Mouse (Mus musculus) heart, postnatal 0 days (tissue): Measurements from ENCODE around the gene Pold4. TPM values are rescaled to one million over a fixed set of nuclear protein-coding genes. Genes with fewer than 3 reads are reported as not detected.

ENCODE experiments used
- ATAC-seq: fragments of 200-750 bp; cut with Nextera tagmentation; 2 replicates; pipeline ENCODE4 v1.8.0; 2017; ENCODE audit warnings: low read depth, moderate number of reproducible peaks, moderate library complexity; ENCODE audit not compliant: insufficient read depth
- DNase-seq: peaks from one replicate; pipeline ENCODE4 v3.0.0-alpha.2; 2016; ENCODE audit warnings: low spot score
- H3K27ac ChIP-seq: fragments of 300-500 bp; sonication (generic); 2 replicates; pipeline ENCODE4 v1.5.1; 2014; ENCODE audit warnings: low read depth, mild to moderate bottlenecking
- H3K27me3 ChIP-seq: fragments of 300-500 bp; sonication (generic); 2 replicates; pipeline ENCODE4 v1.6.1; 2014; ENCODE audit warnings: low read length, mixed read lengths; ENCODE audit not compliant: control insufficient read depth, insufficient read depth
- H3K36me3 ChIP-seq: fragments of 300-500 bp; sonication (generic); replicated peaks from 2 replicates; pipeline ENCODE4 v1.6.1; 2014; ENCODE audit warnings: low read length, mixed read lengths; ENCODE audit not compliant: control insufficient read depth, insufficient read depth
- H3K4me1 ChIP-seq: fragments of 300-500 bp; sonication (generic); 2 replicates; pipeline ENCODE4 v1.6.1; 2014; ENCODE audit warnings: antibody characterized with exemption; ENCODE audit not compliant: control insufficient read depth, insufficient read depth
- H3K4me2 ChIP-seq: fragments of 300-500 bp; sonication (generic); 2 replicates; pipeline ENCODE4 v1.6.1; 2014; ENCODE audit warnings: low read depth, mild to moderate bottlenecking, low read length, moderate library complexity
- H3K4me3 ChIP-seq: fragments of 300-500 bp; sonication (generic); 2 replicates; pipeline ENCODE4 v1.5.1; 2014; ENCODE audit warnings: low read depth, low read length
- H3K9ac ChIP-seq: fragments of 300-500 bp; sonication (generic); replicated peaks from 2 replicates; pipeline ENCODE4 v1.6.1; 2014; ENCODE audit warnings: low read depth, low read length, mixed read lengths
- H3K9me3 ChIP-seq: fragments of 300-500 bp; sonication (generic); replicated peaks from 2 replicates; pipeline ENCODE4 v1.6.1; 2016; ENCODE audit warnings: low read length; ENCODE audit not compliant: control insufficient read depth
- CTCF ChIP-seq: IDR thresholded peaks from 2 replicates; pipeline ENCODE4 v1.5.1; 2016; ENCODE audit warnings: antibody characterized with exemption, control low read depth, low read depth
- EP300 ChIP-seq: IDR thresholded peaks from 2 replicates; pipeline ENCODE4 v1.6.1; 2016; ENCODE audit warnings: antibody characterized with exemption, low read depth
- WGBS: fragments of 180-500 bp; shearing (Covaris S2); extraction: QIAGEN DNeasy Blood & Tissue Kit; methylation state at CpG from one replicate; pipeline ENCODE4 v1.1.7; 2014; 5-methylcytosine and 5-hydroxymethylcytosine counted together
- polyA plus RNA-seq: library from polyadenylated mRNA; unstranded; fragments of >200 nt; fragmentation: Nextera tagmentation; extraction: Ambion mirVana; gene quantifications from 2 replicates; pipeline ENCODE4 v1.2.1, GENCODE M21; 2015
- total RNA-seq: library from RNA; depleted of rRNA; stranded (reverse); fragments of >200 nt; gene quantifications from 2 replicates; pipeline ENCODE4 v1.2.3, GENCODE M21; 2014; ENCODE audit warnings: low replicate concordance

The Pold4 gene
- total and polyA plus RNA-seq, 2 experiments from 2014 or later = 23.0 to 30.8 TPM

DNA sequence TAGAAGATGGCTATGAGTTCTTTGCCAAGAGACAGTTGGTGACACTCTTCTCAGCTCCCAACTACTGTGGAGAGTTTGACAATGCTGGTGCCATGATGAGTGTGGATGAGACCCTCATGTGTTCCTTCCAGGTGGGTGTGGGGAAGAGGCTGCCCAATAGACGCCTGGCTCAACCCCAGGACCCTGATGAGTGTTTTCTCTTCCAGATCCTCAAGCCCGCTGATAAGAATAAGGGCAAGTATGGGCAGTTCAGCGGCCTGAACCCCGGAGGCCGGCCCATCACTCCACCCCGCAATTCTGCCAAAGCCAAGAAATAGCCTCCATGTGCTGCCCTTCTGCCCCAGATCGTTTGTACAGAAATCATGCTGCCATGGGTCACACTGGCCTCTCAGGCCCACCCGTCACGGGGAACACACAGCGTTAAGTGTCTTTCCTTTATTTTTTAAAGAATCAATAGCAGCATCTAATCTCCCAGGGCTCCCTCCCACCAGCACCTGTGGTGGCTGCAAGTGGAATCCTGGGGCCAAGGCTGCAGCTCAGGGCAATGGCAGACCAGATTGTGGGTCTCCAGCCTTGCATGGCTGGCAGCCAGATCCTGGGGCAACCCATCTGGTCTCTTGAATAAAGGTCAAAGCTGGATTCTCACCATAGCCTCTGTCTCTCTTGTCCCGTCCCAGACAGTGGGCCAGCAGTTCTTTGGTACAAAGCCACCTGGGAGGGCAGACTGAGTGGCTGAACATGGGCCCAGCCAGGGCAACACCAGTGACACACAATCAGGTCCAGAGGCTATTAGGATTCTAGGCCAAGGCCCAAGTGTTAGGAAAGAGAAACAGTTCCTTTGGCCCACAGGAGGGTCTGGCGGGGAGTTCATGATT is 36.7 kb upstream of the Pold4 start:
- DNase-seq (no peak), ATAC-seq (no peak)
- no peak for TF ChIP-seq EP300
- Histone ChIP-seq H3K4me3 (no peak overlapping the region), H3K36me3 (peaks cover 62% of the 10 kb centered on the region), H3K4me1 (peaks cover 15% of the 10 kb centered on the region), H3K27me3 (no peaks in the 10 kb centered on the region), H3K27ac (no peak overlapping the region), H3K4me2 (no peak overlapping the region), H3K9ac (no peak overlapping the region), H3K9me3 (no peaks in the 10 kb centered on the region)
- 73% methylated on average over 12 of the region's 12 CpGs for WGBS

DNA sequence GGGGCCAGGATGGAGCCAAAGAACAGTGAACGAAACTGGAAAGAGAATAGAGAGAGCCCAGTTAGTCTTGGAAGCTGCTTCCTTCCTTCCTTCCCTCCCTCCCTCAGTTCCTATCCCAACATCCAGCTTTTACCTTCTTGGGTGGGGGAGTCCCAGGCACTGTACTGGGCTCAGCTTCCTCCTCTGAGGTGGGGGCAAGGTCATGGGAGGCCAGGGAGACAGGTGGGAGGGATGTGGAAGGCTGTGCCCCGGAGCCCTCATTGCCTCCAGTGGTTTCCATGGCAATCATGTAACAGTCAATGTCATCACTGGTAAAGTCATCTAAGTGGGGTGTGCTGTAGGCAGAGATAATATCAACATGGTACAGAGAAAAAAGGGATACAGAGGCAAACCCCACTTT is 35.7 kb upstream of the Pold4 start:
- ATAC-seq (no peak), DNase-seq (no peak)
- no peaks in the 10 kb centered on the region for H3K9me3 ChIP-seq
- 46% methylated on average over 2 of the region's 2 CpGs for WGBS
- TF ChIP-seq CTCF (no peak), EP300 (no peak)
- H3K27me3 ChIP-seq = no peaks in the 10 kb centered on the region
- H3K4me2 ChIP-seq = no peak overlapping the region
- no peak overlapping the region for H3K27ac ChIP-seq
- no peak overlapping the region for H3K9ac ChIP-seq
- peaks cover 65% of the 10 kb centered on the region for H3K36me3 ChIP-seq
- no peak overlapping the region for H3K4me3 ChIP-seq
- H3K4me1 ChIP-seq = peaks cover 23% of the 10 kb centered on the region

DNA sequence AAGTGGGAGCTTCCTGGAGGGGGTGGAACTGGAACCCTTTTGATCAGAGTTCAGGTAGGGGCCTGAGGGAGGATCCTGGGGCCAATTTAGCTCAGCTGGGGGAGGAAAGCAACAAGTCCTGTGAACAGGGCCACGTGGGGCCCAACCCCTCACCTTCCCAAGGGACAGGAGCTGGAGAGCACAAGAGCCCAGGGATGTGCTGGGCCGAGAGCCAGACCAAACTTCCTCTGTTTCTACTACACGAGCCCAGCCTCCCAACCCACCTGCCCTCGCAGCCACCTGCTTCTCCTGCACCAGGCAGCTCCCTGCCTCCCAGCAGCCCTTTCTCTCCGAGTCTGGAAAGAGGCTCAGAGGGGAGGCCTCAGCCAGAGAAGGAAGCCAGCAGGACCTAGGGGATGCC is 35.2 kb upstream of the Pold4 start:
- no peak for DNase-seq
- H3K9ac ChIP-seq = no peak overlapping the region
- H3K36me3 ChIP-seq = peaks cover 65% of the 10 kb centered on the region

DNA sequence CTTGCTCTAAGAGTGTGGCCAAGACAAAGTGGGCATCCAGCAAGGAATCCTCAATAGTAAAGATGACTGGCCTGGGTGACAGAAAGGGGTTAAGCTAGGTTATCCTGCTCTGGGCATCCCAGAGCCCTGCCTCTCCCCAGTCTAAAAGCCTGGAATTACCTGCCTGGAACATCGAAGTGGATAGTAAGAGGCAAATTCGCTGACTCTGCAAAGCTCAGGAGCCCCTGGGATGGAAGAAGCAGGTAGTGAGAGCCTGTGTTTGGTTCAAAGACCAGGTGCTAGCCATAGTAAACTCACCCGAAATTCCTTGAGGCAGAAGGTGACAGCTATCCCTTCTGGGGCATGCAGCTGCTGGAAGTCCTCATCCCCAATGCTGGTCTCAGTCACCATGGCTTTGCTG is 34.5 kb upstream of the Pold4 start:
- H3K9me3 ChIP-seq = no peaks in the 10 kb centered on the region
- no peak overlapping the region for H3K4me2 ChIP-seq
- H3K9ac ChIP-seq = no peak overlapping the region
- no peak overlapping the region for H3K27ac ChIP-seq
- H3K27me3 ChIP-seq = no peaks in the 10 kb centered on the region
- ATAC-seq (no peak), DNase-seq (no peak)
- peaks cover 22% of the 10 kb centered on the region for H3K4me1 ChIP-seq
- peaks cover 65% of the 10 kb centered on the region for H3K36me3 ChIP-seq
- H3K4me3 ChIP-seq = no peak overlapping the region
- TF ChIP-seq CTCF (no peak), EP300 (no peak)
- 62% methylated on average over 3 of the region's 3 CpGs for WGBS

More for the DNA sequence above, 35.2 kb upstream of the Pold4 start:
- Histone ChIP-seq H3K27ac (no peak overlapping the region), H3K4me2 (no peak overlapping the region), H3K27me3 (no peaks in the 10 kb centered on the region), H3K4me1 (peaks cover 20% of the 10 kb centered on the region), H3K9me3 (no peaks in the 10 kb centered on the region), H3K4me3 (no peak overlapping the region)
- no peak for ATAC-seq
- no peak for TF ChIP-seq CTCF
- WGBS = 29% methylated on average over 5 of the region's 5 CpGs

DNA sequence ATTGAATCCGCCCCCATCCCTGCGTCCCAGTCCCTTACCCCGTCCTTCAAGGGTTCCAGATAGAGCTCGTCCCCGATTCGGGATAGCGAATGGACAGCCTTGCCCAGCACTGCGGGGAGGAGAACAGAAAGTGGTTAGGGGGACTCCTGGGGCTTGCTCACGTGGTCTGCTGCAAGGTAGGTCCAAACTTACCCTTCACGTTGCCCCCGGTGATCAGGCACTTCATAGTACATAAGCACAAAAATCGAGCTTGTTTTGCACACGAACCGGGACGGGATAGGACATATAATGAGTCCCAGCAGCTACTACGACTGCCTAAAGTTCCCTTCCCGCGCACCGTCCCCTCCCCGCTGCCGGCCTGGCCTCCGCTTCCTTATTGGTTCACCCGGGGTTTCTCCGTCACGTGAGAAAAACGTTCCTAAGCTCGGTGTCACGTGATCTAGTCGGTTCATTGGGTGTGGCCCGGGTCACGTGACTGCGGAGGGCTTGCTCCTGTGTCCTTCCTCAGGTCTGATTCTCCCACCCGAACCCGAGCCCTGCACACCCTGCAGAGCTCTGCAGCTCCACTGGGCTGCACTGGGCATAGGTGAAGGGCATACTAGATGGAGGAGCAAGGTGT is 30.3 kb upstream of the Pold4 start, which contains the start of gene Rad9a:
Rad9a (minus strand) TSS at position 372 of the 619 bp plus-strand sequence.
- Histone ChIP-seq H3K4me3 (peak within 1 kb of the TSS; percentile 67), H3K9ac (peak within 1 kb of the TSS; percentile 80), H3K9me3 (no peaks in the 10 kb centered on the region), H3K4me1 (peaks cover 21% of the 10 kb centered on the region), H3K4me2 (peak within 1 kb of the TSS; percentile 82), H3K27ac (peak within 1 kb of the TSS; percentile 67), H3K27me3 (no peaks in the 10 kb centered on the region), H3K36me3 (peaks cover 31% of the 10 kb centered on the region)
- peak; percentile 99 for DNase-seq
- peak; percentile 88 for ATAC-seq
- TF ChIP-seq EP300 = peak; percentile 78; the same call in 1 of the 2 replicates
- no peak for TF ChIP-seq CTCF
- under 1% methylated on average over 34 of the region's 34 CpGs for WGBS
